Mouse (Mus musculus) cerebellum, adult 9-11 months (tissue): ENCODE measurements around the gene Prpf19.
A peak's percentile ranks its signal among the peaks of the same experiment; 100 is the strongest.

Experiments used
- DNase-seq: peaks from one replicate; pipeline ENCODE4 v3.0.0; 2022

The Prpf19 gene

GRCm38 (mm10) chr19:10896849-10897248, 1.8 kb downstream of the Prpf19 start:
- DNase-seq, result no peak

GRCm38 (mm10) chr19:10897491-10897890, 2.5 kb downstream of the Prpf19 start:
- DNase-seq, result no peak

- DNase-seq, result peak; percentile 44
Measured at GRCm38 (mm10) chr19:10900315-10900714, 5.3 kb downstream of the Prpf19 start.

- no peak for DNase-seq
Measured at GRCm38 (mm10) chr19:10901046-10901445, 6.0 kb downstream of the Prpf19 start.

GRCm38 (mm10) chr19:10904512-10904911, 9.5 kb downstream of the Prpf19 start:
- no peak for DNase-seq

GRCm38 (mm10) chr19:10904927-10905727, 10.1 kb downstream of the Prpf19 start:
- DNase-seq, result peak; percentile 61

GRCm38 (mm10) chr19:10905728-10906000, 10.6 kb downstream of the Prpf19 start:
- DNase-seq, result no peak

- DNase-seq, result peak; percentile 46
Measured at GRCm38 (mm10) chr19:10907891-10908290, 12.9 kb downstream of the Prpf19 start.

- no peak for DNase-seq
Measured at GRCm38 (mm10) chr19:10909087-10909721, 14.2 kb downstream of the Prpf19 start.

GRCm38 (mm10) chr19:10914291-10914690, 19.3 kb downstream of the Prpf19 start:
- no peak for DNase-seq

- no peak for DNase-seq
Measured at GRCm38 (mm10) chr19:10914870-10915269, 19.8 kb downstream of the Prpf19 start.

- DNase-seq, result no peak
Measured at GRCm38 (mm10) chr19:10916506-10916905, 21.5 kb downstream of the Prpf19 start.

GRCm38 (mm10) chr19:10918321-10918991, 23.4 kb downstream of the Prpf19 start:
- no peak for DNase-seq

GRCm38 (mm10) chr19:10920532-10920931, 25.5 kb downstream of the Prpf19 start, which contains the start of gene Zp1:
Zp1 (minus strand) TSS chr19:10920632.
- DNase-seq, result no peak

- no peak for DNase-seq
Measured at GRCm38 (mm10) chr19:10921058-10921457, 26.0 kb downstream of the Prpf19 start.

- DNase-seq, result no peak
Measured at GRCm38 (mm10) chr19:10924220-10924619, 29.2 kb downstream of the Prpf19 start.

GRCm38 (mm10) chr19:10926123-10926621, 31.1 kb downstream of the Prpf19 start:
- no peak for DNase-seq

GRCm38 (mm10) chr19:10926666-10927065, 31.6 kb downstream of the Prpf19 start:
- no peak for DNase-seq

GRCm38 (mm10) chr19:10930641-10931040, 35.6 kb downstream of the Prpf19 start:
- DNase-seq, result no peak

- no peak for DNase-seq
Measured at GRCm38 (mm10) chr19:10935029-10935428, 40.0 kb downstream of the Prpf19 start.

- no peak for DNase-seq
Measured at GRCm38 (mm10) chr19:10936077-10936476, 41.0 kb downstream of the Prpf19 start.

- no peak for DNase-seq
Measured at GRCm38 (mm10) chr19:10937110-10937563, 42.1 kb downstream of the Prpf19 start, which contains the start of gene Ptgdr2. Ptgdr2 (plus strand) TSS chr19:10937160.

GRCm38 (mm10) chr19:10938771-10939170, 43.7 kb downstream of the Prpf19 start:
- DNase-seq, result no peak
